Mouse (Mus musculus): ENCODE data around the gene Dyx1c1. TPM values are rescaled to one million over a fixed set of nuclear protein-coding genes. Genes with fewer than 3 reads are reported as not detected.

Dyx1c1 gene
- polyA plus RNA-seq, 1 experiment = 0.23 TPM

DNA sequence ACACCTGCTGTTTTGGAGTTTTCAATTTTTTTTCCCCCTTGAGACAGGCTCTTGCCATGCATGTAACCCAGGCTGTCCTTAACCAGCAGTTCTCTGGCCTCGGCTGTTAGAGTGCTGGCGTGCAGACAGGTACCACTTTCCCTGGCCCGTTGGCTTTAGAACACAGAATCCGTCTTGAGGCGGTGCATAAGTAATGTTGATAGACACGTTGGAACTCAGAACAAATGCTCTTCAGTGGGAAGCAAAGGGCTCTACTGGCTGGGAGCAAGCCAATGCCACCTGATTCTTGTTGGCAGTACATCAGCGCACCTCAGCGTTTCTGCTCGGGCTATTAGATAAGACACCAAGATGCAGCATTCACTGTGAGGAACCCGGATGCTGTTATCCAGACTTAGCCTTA is 61.3 kb downstream of the Dyx1c1 start:
- no peak overlapping the region for H3K4me3 ChIP-seq (ENCODE audit: extremely low read depth, insufficient read depth, insufficient read length)
- WGBS = 93% methylated on average over 10 of the region's 10 CpGs
- DNase-seq (ENCODE audit: low read depth in 1 of 2, low spot score in 2 of 2) = no peak
- H3K36me3 ChIP-seq (ENCODE audit: control insufficient read depth, insufficient read depth, low read length) = peaks cover 27% of the 10 kb centered on the region
- TF ChIP-seq POLR2A (IDR thresholded peaks at IDR 0.05; ENCODE audit: low read depth, low read length) (no peak), CTCF (IDR thresholded peaks at IDR 0.05; ENCODE audit: extremely low read depth, insufficient read depth, insufficient read length, insufficient replicate concordance) (no peak)
- H3K27ac ChIP-seq (ENCODE audit: insufficient read depth, low read length) = no peak overlapping the region
- no peaks in the 10 kb centered on the region for H3K27me3 ChIP-seq (ENCODE audit: control insufficient read depth, insufficient read depth, low read length)
- H3K4me1 ChIP-seq (ENCODE audit: control insufficient read depth, insufficient read depth, insufficient read length) = no peaks in the 10 kb centered on the region

DNA sequence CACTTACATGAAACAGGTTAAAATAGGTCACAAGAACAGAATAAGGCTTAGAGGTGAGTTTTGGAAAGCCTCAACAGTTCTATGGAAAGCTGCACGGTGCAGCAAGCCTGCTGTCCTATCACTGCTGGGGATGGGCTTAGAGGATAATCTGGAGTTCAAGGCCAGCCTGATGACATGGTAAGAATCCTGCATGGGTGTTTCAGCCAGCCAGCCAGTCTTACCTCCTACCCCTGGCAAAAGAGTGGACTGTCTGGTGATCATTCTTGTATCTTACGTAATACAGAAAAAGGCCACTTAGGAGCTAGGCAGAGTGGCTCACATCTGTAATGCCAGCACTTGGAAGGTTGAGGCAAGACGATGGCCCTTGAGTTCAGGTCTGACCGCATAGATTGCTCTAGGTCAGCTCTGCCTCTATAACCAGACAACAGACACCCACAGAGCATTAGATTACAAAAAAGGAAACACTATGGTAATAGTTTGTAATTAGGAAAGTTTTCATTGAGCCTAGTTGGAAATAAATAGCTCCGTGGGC is 62.0 kb downstream of the Dyx1c1 start:
- H3K4me1 ChIP-seq (ENCODE audit: control insufficient read depth, insufficient read depth, insufficient read length) = no peaks in the 10 kb centered on the region
- no peak for DNase-seq (ENCODE audit: low read depth in 1 of 2, low spot score in 2 of 2)
- no peak overlapping the region for H3K4me3 ChIP-seq (ENCODE audit: extremely low read depth, insufficient read depth, insufficient read length)
- 88% methylated on average over 5 of the region's 5 CpGs for WGBS
- no peaks in the 10 kb centered on the region for H3K27me3 ChIP-seq (ENCODE audit: control insufficient read depth, insufficient read depth, low read length)
- peaks cover 22% of the 10 kb centered on the region for H3K36me3 ChIP-seq (ENCODE audit: control insufficient read depth, insufficient read depth, low read length)
- TF ChIP-seq POLR2A (IDR thresholded peaks at IDR 0.05; ENCODE audit: low read depth, low read length) = no peak
- TF ChIP-seq CTCF (IDR thresholded peaks at IDR 0.05; ENCODE audit: extremely low read depth, insufficient read depth, insufficient read length, insufficient replicate concordance) = no peak
- no peak overlapping the region for H3K27ac ChIP-seq (ENCODE audit: insufficient read depth, low read length)

Other genes starting within 250 kb of the Dyx1c1 start
- gene Prtg, start 151.9 kb upstream of the Dyx1c1 start, polyA plus RNA-seq (2012; rRNA removed) = 0.05 and 0.14 TPM in 2 replicates
- 0.16 and 0.18 TPM in 2 replicates for gene Pygo1, start 33.1 kb upstream of the Dyx1c1 start, polyA plus RNA-seq (2012; rRNA removed)
- not detected in 2 replicates for gene Gm44503, start 67 bp downstream of the Dyx1c1 start, polyA plus RNA-seq (2012; rRNA removed)
- 1.8 and 2.3 TPM in 2 replicates for gene Ccpg1os, start 26.6 kb downstream of the Dyx1c1 start, polyA plus RNA-seq (2012; rRNA removed)
- gene Ccpg1, start 26.6 kb downstream of the Dyx1c1 start, polyA plus RNA-seq (2012; rRNA removed) = 5.3 and 6.5 TPM in 2 replicates
- gene Pigb, start 81.6 kb downstream of the Dyx1c1 start, polyA plus RNA-seq (2012; rRNA removed) = 6.8 and 8.3 TPM in 2 replicates
- gene Rab27a, start 86.1 kb downstream of the Dyx1c1 start, polyA plus RNA-seq (2012; rRNA removed) = 6.0 and 7.0 TPM in 2 replicates
- 0.30 and 0.40 TPM in 2 replicates for gene Khdc3, start 143.1 kb downstream of the Dyx1c1 start, polyA plus RNA-seq (2012; rRNA removed)
- gene Gm20509, start 143.7 kb downstream of the Dyx1c1 start, polyA plus RNA-seq (2012; rRNA removed) = not detected in 2 replicates
- gene Rsl24d1, start 154.6 kb downstream of the Dyx1c1 start, polyA plus RNA-seq (2012; rRNA removed) = 10.0 and 10.6 TPM in 2 replicates

All from spleen, adult 2 months (tissue).